Mouse (Mus musculus) monocyte, adult 2 months (primary cell): ENCODE measurements around the gene Plcxd2.

Experiments
- DNase-seq, 2 experiments: peaks; one replicate each; pipeline ENCODE4 v3.0.0; 2022; ENCODE audit warnings: low spot score in 2 of 2, low read depth in 1 of 2

Plcxd2 gene

DNA sequence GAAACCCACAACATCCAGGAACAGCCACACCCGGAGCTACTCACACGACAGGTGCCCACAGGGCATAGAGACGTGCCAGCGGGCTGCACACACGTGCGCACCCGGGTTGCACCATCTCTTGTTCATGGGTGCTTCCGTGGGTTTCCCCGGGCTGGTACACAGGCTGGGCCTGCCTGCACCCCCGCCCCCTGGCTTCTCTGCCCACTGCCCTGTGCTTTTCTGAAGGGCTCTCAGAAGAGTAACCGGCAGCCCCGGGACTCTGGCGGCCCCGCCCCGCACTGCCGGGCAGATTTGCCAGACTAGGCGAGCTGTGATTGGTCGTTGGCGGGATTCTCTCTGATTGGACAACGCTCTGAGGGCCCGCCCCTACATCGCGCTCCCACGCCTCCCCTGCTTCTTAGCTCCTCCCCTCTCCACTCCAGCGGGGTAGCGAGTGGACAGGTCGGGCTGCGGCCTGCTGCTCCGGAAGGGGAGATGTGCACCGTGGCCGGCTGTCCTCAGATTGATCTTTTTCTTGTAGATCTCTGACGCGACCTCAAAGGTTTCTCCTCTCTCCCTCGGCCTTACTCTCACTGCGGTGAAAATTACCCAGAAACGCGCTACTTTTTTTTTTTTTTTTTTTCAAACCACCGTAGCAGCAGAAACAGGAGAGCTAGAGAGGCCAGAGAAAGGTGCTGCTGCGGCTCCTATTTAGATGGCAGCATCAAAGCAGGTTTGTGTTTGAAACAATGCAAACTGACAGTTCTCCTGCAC, at the start of gene Plcxd2:
Plcxd2 (minus strand) TSS at position 66 of the 753 bp plus-strand sequence.
- peak; percentile 78 to 89 for DNase-seq

DNA sequence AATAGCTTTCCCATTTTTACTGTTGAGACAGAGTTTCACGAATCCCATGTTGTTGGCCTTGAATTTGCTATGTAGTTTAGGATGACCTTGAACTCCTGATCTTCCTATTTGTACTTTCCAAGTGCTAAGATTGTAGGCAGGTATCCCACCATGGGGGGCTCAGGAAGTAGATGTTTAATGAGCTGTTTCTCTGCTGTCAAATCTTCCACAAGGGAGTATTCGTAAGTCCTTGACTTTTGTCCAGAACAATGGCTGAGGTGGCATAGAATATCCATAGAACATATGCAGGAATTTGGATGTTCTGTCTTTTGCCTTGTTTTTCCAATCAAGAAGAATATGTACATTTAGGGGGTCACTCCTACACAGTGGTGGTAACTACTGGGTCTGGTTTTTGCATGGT, 36.9 kb upstream of the Plcxd2 start:
- DNase-seq: no peak

DNA sequence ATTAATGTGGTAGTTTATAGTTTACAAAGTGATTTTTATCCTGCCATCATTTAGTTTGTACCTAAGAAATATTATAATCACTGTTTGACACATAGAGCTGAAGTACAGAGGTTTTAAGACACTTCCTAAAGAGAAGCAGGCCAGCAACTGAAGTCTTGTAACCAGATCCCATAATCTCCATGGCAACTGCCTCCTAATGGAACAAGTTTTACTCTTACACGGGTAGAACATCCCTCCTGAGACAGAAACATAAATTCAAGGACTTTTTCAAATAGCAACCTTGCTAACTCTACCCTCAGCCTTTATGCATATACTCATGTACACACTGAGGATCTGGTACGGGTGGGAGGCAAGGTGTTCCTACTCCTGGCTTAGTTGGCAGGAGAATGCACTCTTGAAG, 26.2 kb upstream of the Plcxd2 start:
- DNase-seq: no peak

- no peak for DNase-seq
Observed at GRCm38 (mm10) chr16:46033896-46034295, 23.9 kb upstream of the Plcxd2 start.

DNA sequence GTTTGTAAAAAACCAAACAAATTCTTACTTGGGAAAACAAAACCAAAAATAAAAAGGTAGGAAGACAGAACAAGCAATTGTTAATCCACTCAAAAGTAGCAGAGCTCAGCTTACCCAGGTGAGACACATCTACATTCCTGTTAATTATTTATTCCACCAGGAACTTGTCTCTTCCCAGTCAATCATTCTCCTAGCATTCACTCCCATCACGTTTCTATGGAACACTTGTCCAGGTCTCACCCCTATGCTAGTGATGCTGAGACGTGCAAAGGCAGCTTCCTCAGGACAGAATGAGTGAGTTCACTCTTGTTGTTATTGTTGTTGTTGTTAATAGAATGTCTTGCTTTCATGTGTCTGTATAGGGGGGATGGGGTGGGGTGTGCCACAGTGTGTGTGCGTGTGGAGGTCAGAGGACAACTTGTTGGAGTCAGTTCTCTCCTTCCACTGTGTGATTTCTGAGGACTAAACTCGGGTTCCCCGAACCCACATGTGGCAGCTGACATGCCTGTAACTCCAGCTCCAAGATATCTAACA, 13.0 kb upstream of the Plcxd2 start:
- DNase-seq: no peak

- DNase-seq: no peak
Observed at GRCm38 (mm10) chr16:46022189-46022928, 12.3 kb upstream of the Plcxd2 start.

DNA sequence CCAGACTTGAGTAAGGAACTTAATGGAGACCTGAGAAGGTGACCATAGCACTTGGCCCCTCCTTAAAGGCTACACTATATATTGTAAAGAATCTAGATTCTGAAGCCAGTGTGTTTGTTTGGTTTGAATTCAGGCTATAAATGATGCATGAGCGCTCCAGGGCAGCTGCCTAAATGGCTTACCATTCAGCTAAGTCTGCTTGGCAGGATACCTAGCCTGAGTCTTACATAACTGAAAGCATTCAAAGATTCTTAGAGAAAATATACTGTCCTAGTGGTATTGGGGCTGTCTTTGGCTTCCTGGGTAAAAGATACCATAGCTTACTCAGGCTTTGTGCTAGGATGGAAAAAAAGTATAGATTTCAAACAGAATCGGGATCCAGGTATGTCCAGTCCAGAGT, 11.3 kb upstream of the Plcxd2 start:
- DNase-seq: no peak

DNA sequence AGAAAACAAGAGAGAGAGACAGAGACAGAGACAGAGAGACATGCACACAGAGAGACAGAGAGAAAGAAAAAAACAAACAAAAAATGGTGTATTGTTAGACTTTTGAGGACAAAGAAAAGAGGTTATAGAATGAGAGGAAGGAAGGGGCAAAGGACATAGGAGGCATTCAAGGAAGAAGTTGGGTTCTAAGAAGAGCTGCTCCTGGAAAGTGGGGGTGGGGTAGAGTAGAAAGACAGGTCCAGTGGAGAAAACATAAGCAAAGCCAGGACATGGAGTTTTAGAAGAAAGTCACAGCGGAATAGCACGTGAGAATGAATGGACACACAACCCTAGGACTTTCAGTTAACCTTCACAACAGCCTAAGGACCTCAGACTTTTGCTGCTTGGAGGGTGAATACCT, 10.4 kb upstream of the Plcxd2 start:
- no peak for DNase-seq

- no peak for DNase-seq
Observed at GRCm38 (mm10) chr16:46019799-46020198, 9.8 kb upstream of the Plcxd2 start.

DNA sequence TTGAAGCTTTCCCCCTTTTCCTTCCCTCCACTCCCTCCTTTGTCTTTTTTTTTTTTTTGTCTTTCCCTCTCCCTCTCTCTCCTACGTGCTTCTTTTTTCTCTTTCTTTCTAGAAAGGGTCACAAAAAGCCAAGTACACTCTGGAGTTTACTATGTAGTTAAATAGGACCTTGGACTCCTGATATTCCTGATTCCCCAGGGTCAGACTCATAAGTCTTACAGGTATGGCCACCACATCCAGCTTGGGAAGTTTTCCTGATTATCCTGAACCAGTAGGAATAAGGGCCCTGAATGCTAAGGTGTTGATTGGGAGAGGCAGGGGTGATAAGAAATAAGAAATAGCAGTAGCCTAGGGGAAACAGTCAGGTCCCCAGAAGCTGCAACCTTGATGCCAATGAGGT, 9.3 kb upstream of the Plcxd2 start:
- no peak for DNase-seq

GRCm38 (mm10) chr16:46011696-46012095, 1.7 kb upstream of the Plcxd2 start:
- no peak for DNase-seq

DNA sequence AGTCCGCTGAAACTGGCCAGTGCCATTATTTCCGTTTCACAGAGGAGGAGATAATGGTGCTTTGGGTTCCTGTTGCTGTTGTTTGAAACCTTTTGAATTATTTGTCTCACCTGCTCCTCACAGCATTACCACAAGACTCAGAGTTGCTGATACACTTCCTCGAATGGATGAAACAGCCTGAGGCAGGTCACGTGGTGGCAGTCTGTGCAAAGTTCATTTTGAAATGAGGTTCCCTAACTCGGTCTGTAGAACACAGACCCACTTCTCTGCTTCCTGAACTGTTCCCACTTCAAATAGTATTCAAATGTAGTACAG, 845 bp upstream of the Plcxd2 start:
- DNase-seq: no peak

- DNase-seq: no peak
Observed at GRCm38 (mm10) chr16:46009717-46010116, 301 bp downstream of the Plcxd2 start.

- no peak for DNase-seq
Observed at GRCm38 (mm10) chr16:46008766-46009165, 1.3 kb downstream of the Plcxd2 start.

DNA sequence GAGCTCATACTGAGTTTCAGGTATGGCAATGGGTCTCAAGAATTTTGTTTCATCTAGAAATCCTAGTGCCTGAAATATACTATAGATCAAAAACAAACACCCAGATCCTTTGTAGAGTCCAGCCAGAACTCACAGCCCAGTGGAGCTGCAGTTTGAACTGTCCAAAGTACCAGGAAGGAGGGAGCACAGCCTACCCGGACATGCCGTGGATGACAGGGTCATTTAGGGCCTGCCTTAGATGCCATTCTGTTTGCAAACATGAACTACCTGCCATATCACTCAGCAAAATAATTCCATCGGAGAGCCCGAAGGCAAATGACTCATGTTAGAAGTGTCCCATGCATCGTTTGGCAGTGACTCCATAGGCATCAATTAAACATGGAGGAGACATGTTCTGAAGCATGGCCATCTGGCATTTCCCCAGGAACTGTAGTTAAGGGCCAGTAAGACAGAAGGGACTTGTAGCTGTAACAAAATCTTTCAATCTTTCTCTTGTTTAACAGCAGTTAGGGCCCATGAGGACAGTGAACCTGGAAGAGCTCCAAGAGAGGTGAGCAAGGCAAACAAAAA, 1.9 kb downstream of the Plcxd2 start:
- DNase-seq: no peak

GRCm38 (mm10) chr16:46006261-46006660, 3.8 kb downstream of the Plcxd2 start:
- no peak for DNase-seq

- no peak for DNase-seq
Observed at GRCm38 (mm10) chr16:46001550-46002166, 8.4 kb downstream of the Plcxd2 start.

DNA sequence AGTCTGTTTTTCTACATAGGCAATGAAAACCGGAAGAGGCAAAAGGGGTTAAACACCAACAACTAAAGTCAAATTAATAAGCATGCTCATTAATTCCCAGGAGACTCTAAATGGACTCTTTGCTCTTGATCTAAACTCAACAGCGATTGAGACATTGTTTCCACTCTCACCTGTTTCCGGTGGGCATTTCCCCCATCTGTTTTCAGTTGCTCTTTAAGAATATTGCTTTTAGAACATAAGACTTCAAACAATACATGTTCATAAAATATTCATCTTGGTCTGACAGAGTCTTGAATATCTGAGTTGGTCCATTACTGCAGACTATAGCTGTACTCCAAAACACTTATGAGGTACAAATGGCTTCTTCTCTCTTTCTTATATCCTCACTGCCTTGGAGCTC, 9.0 kb downstream of the Plcxd2 start:
- no peak for DNase-seq

DNA sequence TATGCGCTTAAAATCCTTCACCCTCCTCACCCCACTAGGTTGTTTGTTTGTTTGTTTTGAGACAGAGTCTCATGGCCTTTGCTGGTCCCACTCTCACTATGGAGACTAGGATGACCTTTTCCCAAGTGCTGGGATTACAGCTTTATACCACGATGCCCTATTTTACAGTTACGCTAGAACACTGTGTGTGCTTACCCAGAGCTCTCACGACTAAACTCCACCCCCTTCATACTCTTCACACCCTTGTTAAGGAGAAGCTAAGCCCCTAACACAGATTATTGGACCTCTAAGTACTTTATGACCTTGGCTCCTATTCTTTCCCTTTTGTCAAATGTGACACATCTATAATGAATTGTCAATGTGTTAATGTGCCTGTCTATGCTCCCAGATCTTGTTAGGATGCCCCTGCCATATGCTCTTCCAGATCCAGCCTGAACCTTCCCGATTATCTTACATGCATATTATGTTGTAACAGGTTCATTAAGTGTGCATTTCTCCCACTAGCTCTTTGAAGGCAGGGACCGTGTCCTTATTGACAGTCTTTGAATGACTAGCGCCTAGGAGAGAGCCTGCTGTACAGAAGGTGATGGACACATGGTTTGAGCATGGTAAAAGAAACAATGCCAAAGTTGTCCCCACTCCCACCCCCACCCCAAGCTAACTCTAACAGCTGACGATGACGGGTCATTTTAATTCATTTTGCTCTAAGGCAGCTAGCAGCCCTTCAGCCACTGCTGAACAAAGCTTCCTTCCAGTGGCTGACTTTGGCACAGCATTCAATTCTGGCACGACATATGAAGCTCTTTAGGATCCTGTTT, 10.4 kb downstream of the Plcxd2 start:
- DNase-seq: no peak

DNA sequence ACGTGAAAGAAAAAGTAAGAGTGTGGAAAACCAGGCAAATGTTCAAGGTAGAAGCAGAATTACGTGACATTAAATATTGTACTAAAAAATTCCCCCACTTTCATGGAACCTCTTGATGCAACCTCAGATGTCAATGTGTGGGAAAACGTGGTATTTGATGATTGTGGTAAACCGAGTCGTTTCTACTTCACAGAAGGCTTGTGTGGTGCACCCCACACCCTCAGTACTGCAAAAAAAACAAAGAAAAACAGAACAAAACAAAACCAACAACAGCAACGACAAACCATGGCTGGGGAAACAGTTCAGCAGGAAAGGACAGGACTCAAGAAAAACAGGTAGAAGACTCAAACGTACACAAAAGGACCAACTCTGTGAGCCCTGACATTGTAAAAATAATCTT, 11.8 kb downstream of the Plcxd2 start:
- DNase-seq: no peak
